Mouse (Mus musculus) stomach, embryonic 16.5 days (tissue): ENCODE results near the gene Casp4. TPM values are rescaled to one million over a fixed set of nuclear protein-coding genes. Genes with fewer than 3 reads are reported as not detected.

Source experiments
- ATAC-seq: fragments of 200-750 bp; cut with Nextera tagmentation; 2 replicates; pipeline ENCODE4 v1.8.0; 2017; ENCODE audit warnings: moderate number of reproducible peaks, moderate TSS enrichment; ENCODE audit not compliant: insufficient read depth, low FRiP score
- H3K27ac ChIP-seq: fragments of 300-500 bp; sonication (generic); 2 replicates; pipeline ENCODE4 v1.5.1; 2014; ENCODE audit warnings: low read length
- H3K27me3 ChIP-seq: fragments of 300-500 bp; sonication (generic); 2 replicates; pipeline ENCODE4 v1.6.1; 2014; ENCODE audit warnings: low read length, control low read depth, mixed read lengths; ENCODE audit not compliant: control insufficient read depth, insufficient read depth
- H3K36me3 ChIP-seq: fragments of 300-500 bp; sonication (generic); 2 replicates; pipeline ENCODE4 v1.6.1; 2014; ENCODE audit warnings: low read length; ENCODE audit not compliant: control insufficient read depth, insufficient read depth
- H3K4me1 ChIP-seq: fragments of 300-500 bp; sonication (generic); 2 replicates; pipeline ENCODE4 v1.6.1; 2014; ENCODE audit warnings: low read length, control low read depth, mixed read lengths; ENCODE audit not compliant: control insufficient read depth, insufficient read depth
- H3K4me2 ChIP-seq: fragments of 300-500 bp; sonication (generic); 2 replicates; pipeline ENCODE4 v1.6.1; 2014; ENCODE audit warnings: low read depth, low read length, mixed read lengths
- H3K4me3 ChIP-seq: fragments of 300-500 bp; sonication (generic); replicated peaks from 2 replicates; pipeline ENCODE4 v1.5.1; 2014; ENCODE audit warnings: mild to moderate bottlenecking, low read length
- H3K9ac ChIP-seq: fragments of 300-500 bp; sonication (generic); 2 replicates; pipeline ENCODE4 v1.6.1; 2014; ENCODE audit warnings: low read length
- H3K9me3 ChIP-seq: fragments of 300-500 bp; sonication (generic); replicated peaks from 2 replicates; pipeline ENCODE4 v1.6.1; 2016; ENCODE audit warnings: low read length, control low read depth; ENCODE audit not compliant: control insufficient read depth
- WGBS: fragments of 180-500 bp; shearing (Covaris S2); extraction: QIAGEN DNeasy Blood & Tissue Kit; methylation state at CpG from one replicate; pipeline ENCODE4 v1.1.7; 2014; 5-methylcytosine and 5-hydroxymethylcytosine counted together
- polyA plus RNA-seq: library from polyadenylated mRNA; unstranded; fragments of >200 nt; fragmentation: Nextera tagmentation; extraction: Ambion mirVana; gene quantifications from 2 replicates; pipeline ENCODE4 v1.2.1, GENCODE M21; 2015

Gene Casp4
- 1.3 and 2.1 TPM in 2 replicates for polyA plus RNA-seq

GRCm38 (mm10) chr9:5308561-5308960, at the start of gene Casp4:
Casp4 (plus strand) TSS chr9:5308828.
- H3K27me3 ChIP-seq = no peaks in the 10 kb centered on the region
- H3K36me3 ChIP-seq = no peaks in the 10 kb centered on the region
- no peaks in the 10 kb centered on the region for H3K4me1 ChIP-seq
- no peak within 1 kb of the TSS for H3K9ac ChIP-seq
- 38% methylated on average over 5 of the region's 5 CpGs for WGBS
- H3K9me3 ChIP-seq = no peaks in the 10 kb centered on the region
- H3K4me3 ChIP-seq = peak within 1 kb of the TSS; percentile 9; the same call in 1 of the 2 replicates
- peak; percentile 56; the same call in 1 of the 2 replicates for ATAC-seq
- no peak within 1 kb of the TSS for H3K4me2 ChIP-seq
- no peak within 1 kb of the TSS for H3K27ac ChIP-seq

- H3K27me3 ChIP-seq = no peaks in the 10 kb centered on the region
- WGBS = 63% methylated on average over 2 of the region's 2 CpGs
- no peaks in the 10 kb centered on the region for H3K9me3 ChIP-seq
- no peaks in the 10 kb centered on the region for H3K4me1 ChIP-seq
- no peak overlapping the region for H3K9ac ChIP-seq
- no peak for ATAC-seq
- no peak overlapping the region for H3K27ac ChIP-seq
- no peak overlapping the region for H3K4me2 ChIP-seq
- H3K36me3 ChIP-seq = no peaks in the 10 kb centered on the region
- H3K4me3 ChIP-seq = no peak overlapping the region
These were observed 44.6 kb upstream of the Casp4 start for GRCm38 (mm10) chr9:5263951-5264475.

GRCm38 (mm10) chr9:5270274-5270673, 38.4 kb upstream of the Casp4 start:
- Histone ChIP-seq H3K4me2 (no peak overlapping the region), H3K4me1 (no peaks in the 10 kb centered on the region), H3K4me3 (no peak overlapping the region), H3K27ac (no peak overlapping the region), H3K9ac (no peak overlapping the region), H3K27me3 (no peaks in the 10 kb centered on the region), H3K9me3 (no peaks in the 10 kb centered on the region), H3K36me3 (no peaks in the 10 kb centered on the region)
- ATAC-seq = no peak
- WGBS = 91% methylated on average over 2 of the region's 2 CpGs

- WGBS = 79% methylated on average over 1 of the region's 1 CpGs
- Histone ChIP-seq H3K4me2 (no peak overlapping the region), H3K27me3 (no peaks in the 10 kb centered on the region), H3K27ac (no peak overlapping the region), H3K4me3 (no peak overlapping the region), H3K9ac (no peak overlapping the region), H3K36me3 (no peaks in the 10 kb centered on the region), H3K9me3 (no peaks in the 10 kb centered on the region), H3K4me1 (no peaks in the 10 kb centered on the region)
- no peak for ATAC-seq
These were observed 37.7 kb upstream of the Casp4 start for GRCm38 (mm10) chr9:5270884-5271283.

GRCm38 (mm10) chr9:5271334-5271845, 37.2 kb upstream of the Casp4 start:
- no peak overlapping the region for H3K4me3 ChIP-seq
- no peak overlapping the region for H3K4me2 ChIP-seq
- no peak overlapping the region for H3K27ac ChIP-seq
- no peak overlapping the region for H3K9ac ChIP-seq
- no peaks in the 10 kb centered on the region for H3K9me3 ChIP-seq
- ATAC-seq = no peak
- no peaks in the 10 kb centered on the region for H3K36me3 ChIP-seq
- H3K4me1 ChIP-seq = no peaks in the 10 kb centered on the region
- H3K27me3 ChIP-seq = no peaks in the 10 kb centered on the region
- 59% methylated on average over 6 of the region's 6 CpGs for WGBS

GRCm38 (mm10) chr9:5286071-5286470, 22.6 kb upstream of the Casp4 start:
- no peak for ATAC-seq
- 49% methylated on average over 2 of the region's 2 CpGs for WGBS
- H3K9ac ChIP-seq = no peak overlapping the region

GRCm38 (mm10) chr9:5286597-5286996, 22.0 kb upstream of the Casp4 start:
- H3K9me3 ChIP-seq = no peaks in the 10 kb centered on the region
- no peak for ATAC-seq

More at GRCm38 (mm10) chr9:5286071-5286470, 22.6 kb upstream of the Casp4 start:
- no peak overlapping the region for H3K27ac ChIP-seq
- H3K4me2 ChIP-seq = no peak overlapping the region
- H3K36me3 ChIP-seq = no peaks in the 10 kb centered on the region
- H3K4me1 ChIP-seq = no peaks in the 10 kb centered on the region
- H3K9me3 ChIP-seq = no peaks in the 10 kb centered on the region
- no peaks in the 10 kb centered on the region for H3K27me3 ChIP-seq
- H3K4me3 ChIP-seq = no peak overlapping the region

GRCm38 (mm10) chr9:5296354-5297237, 12.0 kb upstream of the Casp4 start:
- Histone ChIP-seq H3K4me2 (no peak overlapping the region), H3K4me3 (no peak overlapping the region), H3K36me3 (no peaks in the 10 kb centered on the region), H3K9ac (no peak overlapping the region), H3K27ac (no peak overlapping the region), H3K4me1 (no peaks in the 10 kb centered on the region), H3K9me3 (no peaks in the 10 kb centered on the region), H3K27me3 (no peaks in the 10 kb centered on the region)
- 64% methylated on average over 2 of the region's 2 CpGs for WGBS
- no peak for ATAC-seq

More at GRCm38 (mm10) chr9:5286597-5286996, 22.0 kb upstream of the Casp4 start:
- H3K36me3 ChIP-seq = no peaks in the 10 kb centered on the region
- H3K4me2 ChIP-seq = no peak overlapping the region
- no peak overlapping the region for H3K27ac ChIP-seq
- H3K4me3 ChIP-seq = no peak overlapping the region
- no peaks in the 10 kb centered on the region for H3K27me3 ChIP-seq
- no peak overlapping the region for H3K9ac ChIP-seq
- no peaks in the 10 kb centered on the region for H3K4me1 ChIP-seq
